Mouse (Mus musculus): ENCODE results near the gene Zfp446. TPM values are rescaled to one million over a fixed set of nuclear protein-coding genes. Genes with fewer than 3 reads are reported as not detected.

Gene Zfp446
- total and polyA plus RNA-seq, 3 experiments, result 7.8 to 12.9 (median 12.8) TPM

GRCm38 (mm10) chr7:13034148-13034977 is 56.7 kb downstream of the Zfp446 start, which contains the start of gene Chmp2a:
TSS of gene Chmp2a (minus strand) at chr7:13034807.
- H3K4me2 ChIP-seq (ENCODE audit: insufficient read depth, low read depth, poor library complexity, severe bottlenecking), result peak within 1 kb of the TSS; percentile 52
- H3K27me3 ChIP-seq (replicated peaks), result no peaks in the 10 kb centered on the region
- DNase-seq (ENCODE audit: extremely low read depth), result peak; percentile 98
- TF ChIP-seq GABPA (IDR thresholded peaks at IDR 0.05; ENCODE audit: insufficient replicate concordance, low read depth, low read length) (no peak), ZC3H11A (IDR thresholded peaks at IDR 0.05; ENCODE audit: low read depth, low read length) (no peak), USF1 (IDR thresholded peaks at IDR 0.05; ENCODE audit: low read depth, low read length) (no peak), ZKSCAN1 (IDR thresholded peaks at IDR 0.05; ENCODE audit: borderline replicate concordance, low read depth, low read length) (no peak; the same call in 1 of the 2 replicates), NRF1 (IDR thresholded peaks at IDR 0.05; ENCODE audit: low read depth, low read length) (peak; percentile 97), E2F4 (IDR thresholded peaks at IDR 0.05; ENCODE audit: insufficient replicate concordance, low read depth, low read length) (no peak), NELFE (IDR thresholded peaks at IDR 0.05; ENCODE audit: low read depth, low read length) (peak; percentile 84), ZNF384 (IDR thresholded peaks at IDR 0.05; ENCODE audit: low read depth, low read length) (no peak), ZMIZ1 (IDR thresholded peaks at IDR 0.05; ENCODE audit: low read depth, low read length) (peak; percentile 91), EP300 (IDR thresholded peaks at IDR 0.05; ENCODE audit: low read length) (peak; percentile 16; the same call in 1 of the 2 replicates), TCF12 (IDR thresholded peaks at IDR 0.05; ENCODE audit: low read depth, low read length) (peak; percentile 45; the same call in 1 of the 2 replicates), MYC (IDR thresholded peaks at IDR 0.05; ENCODE audit: low read depth, low read length) (peak; percentile 43; the same call in 1 of the 2 replicates), MXI1 (IDR thresholded peaks at IDR 0.05; ENCODE audit: low read depth, low read length) (peak; percentile 76; the same call in 1 of the 2 replicates), MAFK (IDR thresholded peaks at IDR 0.05; ENCODE audit: insufficient replicate concordance, low read length) (no peak), SIN3A (IDR thresholded peaks at IDR 0.05; ENCODE audit: low read length) (peak; percentile 88), CTCF (conservative IDR thresholded peaks at IDR 0.05 in 1 of 2, IDR thresholded peaks at IDR 0.05 in 1 of 2; ENCODE audit: low read depth in 2 of 2, low read length in 2 of 2) (no peak), POLR2A (IDR thresholded peaks at IDR 0.05; ENCODE audit: low read depth, low read length) (peak; percentile 86), MAZ (IDR thresholded peaks at IDR 0.05; ENCODE audit: low read depth, low read length) (peak; percentile 72), CHD1 (IDR thresholded peaks at IDR 0.05; ENCODE audit: low read depth, low read length) (peak; percentile 74; the same call in 1 of the 2 replicates), JUND (conservative IDR thresholded peaks at IDR 0.05; ENCODE audit: low read depth, low read length) (no peak), JUN (IDR thresholded peaks at IDR 0.05; ENCODE audit: insufficient read depth, low read depth, low read length) (no peak), KAT2A (IDR thresholded peaks at IDR 0.05; ENCODE audit: insufficient replicate concordance, low read length) (peak; percentile 77; the same call in 1 of the 2 replicates), BHLHE40 (IDR thresholded peaks at IDR 0.05; ENCODE audit: low read depth, low read length) (peak; percentile 37), MEF2A (IDR thresholded peaks at IDR 0.05; ENCODE audit: borderline replicate concordance, low read depth, low read length) (peak; percentile 68), HCFC1 (IDR thresholded peaks at IDR 0.05; ENCODE audit: low read depth, low read length) (peak; percentile 90), CHD2 (IDR thresholded peaks at IDR 0.05; ENCODE audit: low read length) (peak; percentile 91), UBTF (IDR thresholded peaks at IDR 0.05; ENCODE audit: low read depth, low read length) (no peak; the same call in 1 of the 2 replicates), TBP (conservative IDR thresholded peaks at IDR 0.05; ENCODE audit: low read depth, low read length) (peak; percentile 49; the same call in 1 of the 2 replicates), ETS1 (conservative IDR thresholded peaks at IDR 0.05; ENCODE audit: low read depth, low read length) (no peak), USF2 (conservative IDR thresholded peaks at IDR 0.05; ENCODE audit: low read depth, low read length) (0 out of 2 replicates have a peak, but pooled peaks have one; percentile 16), MAX (IDR thresholded peaks at IDR 0.05; ENCODE audit: low read length) (0 out of 2 replicates have a peak, but pooled peaks have one; percentile 55), SMC3 (IDR thresholded peaks at IDR 0.05; ENCODE audit: low read depth, low read length) (peak; percentile 9; the same call in 1 of the 2 replicates), IRF4 (IDR thresholded peaks at IDR 0.05; ENCODE audit: low read depth, low read length) (peak; percentile 47; the same call in 1 of the 2 replicates), RCOR1 (conservative IDR thresholded peaks at IDR 0.05; ENCODE audit: low read depth, low read length) (peak; percentile 72; the same call in 1 of the 2 replicates), POLR2AphosphoS2 (IDR thresholded peaks at IDR 0.05; ENCODE audit: low read depth, low read length) (peak; percentile 99), RAD21 (IDR thresholded peaks at IDR 0.05; ENCODE audit: low read depth, low read length) (no peak), ELF1 (IDR thresholded peaks at IDR 0.05; ENCODE audit: low read depth, low read length) (peak; percentile 99), PAX5 (IDR thresholded peaks at IDR 0.05; ENCODE audit: low read length) (no peak)
- H3K36me3 ChIP-seq (replicated peaks in 1 of 2; ENCODE audit: control insufficient read depth in 1 of 2, insufficient read depth in 1 of 2, low read length in 1 of 2), result peaks cover 51 to 61% of the 10 kb centered on the region in 2 experiments
- in situ Hi-C loops (cut with MboI; ENCODE audit: low pct_ligation_motif_present, low pct_unique_long_range_greater_than_20kb, low sequenced_read_pairs), result no loop called here
- peak within 1 kb of the TSS; percentile 65 to 89 (median 73) for H3K4me3 ChIP-seq (replicated peaks in 1 of 3; ENCODE audit: low read depth in 2 of 3, low read length in 2 of 3, poor library complexity in 1 of 3)
- H3K4me1 ChIP-seq (ENCODE audit: control insufficient read depth in 1 of 2, insufficient read depth in 2 of 2), result peaks cover 20 to 60% of the 10 kb centered on the region in 2 experiments
- peak within 1 kb of the TSS; percentile 93 for H3K27ac ChIP-seq (ENCODE audit: insufficient read depth, low read depth)
- peak within 1 kb of the TSS; percentile 77 for H3K9ac ChIP-seq (ENCODE audit: insufficient read depth, low read depth)
- dilution Hi-C loops (cut with MboI; ENCODE audit: extremely low pct_ligation_motif_present, extremely low pct_unique_long_range_greater_than_20kb, low sequenced_read_pairs), result no loop called here
- H3K9me3 ChIP-seq (replicated peaks; ENCODE audit: low read length), result no peaks in the 10 kb centered on the region
- H3K79me2 ChIP-seq (replicated peaks; ENCODE audit: control insufficient read depth, extremely low read depth, insufficient read depth, poor library complexity, severe bottlenecking), result peaks cover 22% of the 10 kb centered on the region

Measured in CH12.LX (cell line).